Mouse (Mus musculus): Measurements from ENCODE around the gene Scn2b. TPM values are rescaled to one million over a fixed set of nuclear protein-coding genes. Genes with fewer than 3 reads are reported as not detected.

Gene Scn2b
- polyA plus RNA-seq, 1 experiment from 2014 or later, result 1.4 TPM

DNA sequence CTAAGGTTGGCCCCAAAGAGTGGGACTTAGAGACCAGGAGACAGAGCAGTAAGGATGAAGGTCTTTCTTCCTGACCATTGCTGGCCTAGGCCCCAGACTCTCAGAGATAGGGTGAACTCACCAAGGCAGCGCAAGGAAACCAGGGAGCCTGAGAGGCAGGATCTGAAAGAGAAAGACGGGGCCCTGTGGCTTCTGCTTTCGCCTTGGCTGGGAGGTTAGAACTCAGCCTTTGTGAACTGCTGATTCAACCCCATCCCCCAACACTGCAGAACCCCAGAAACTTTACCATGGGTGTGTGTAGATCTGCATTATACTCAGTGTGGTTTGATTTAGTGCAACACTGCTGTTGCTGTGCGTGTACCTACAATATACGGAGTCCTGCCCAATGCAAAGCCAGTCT is 61.7 kb downstream of the Scn2b start:
- no peaks in the 10 kb centered on the region for H3K4me1 ChIP-seq (ENCODE audit: control insufficient read depth in 2 of 2, insufficient read depth in 2 of 2, low read length in 2 of 2)
- no peak overlapping the region for H3K9ac ChIP-seq (ENCODE audit: low read length)
- H3K4me2 ChIP-seq (ENCODE audit: low read length), result no peak overlapping the region
- H3K36me3 ChIP-seq (ENCODE audit: control insufficient read depth, insufficient read depth, low read length), result no peaks in the 10 kb centered on the region
- ATAC-seq (ENCODE audit: insufficient number of reproducible peaks, insufficient read depth, low FRiP score, low read depth), result no peak
- H3K9me3 ChIP-seq (ENCODE audit: control insufficient read depth, low read length), result no peaks in the 10 kb centered on the region
- H3K27ac ChIP-seq (replicated peaks in 1 of 2; ENCODE audit: control insufficient read depth in 1 of 2, insufficient read depth in 1 of 2, low read depth in 2 of 2, low read length in 2 of 2), result no peak overlapping the region
- no peak overlapping the region for H3K4me3 ChIP-seq (ENCODE audit: control insufficient read depth in 1 of 2, insufficient read depth in 1 of 2, low read depth in 1 of 2, low read length in 2 of 2)
- 0 out of 2 replicates have a peak, but pooled peaks cover 3% of the 10 kb centered on the region for H3K27me3 ChIP-seq (ENCODE audit: control insufficient read depth, insufficient read depth, low read length)
- WGBS, result 74% methylated on average over 5 of the region's 5 CpGs

Other genes with a start within 250 kb of the Scn2b start
- 9.6 and 10.4 TPM in 2 replicates for gene Kmt2a, start 236.5 kb upstream of the Scn2b start, polyA plus RNA-seq (2014; fragmentation: Nextera tagmentation; extraction: Ambion mirVana)
- 1,362 and 1,405 TPM in 2 replicates for gene Atp5l, start 197.0 kb upstream of the Scn2b start, polyA plus RNA-seq (2014; fragmentation: Nextera tagmentation; extraction: Ambion mirVana)
- 21.7 and 25.7 TPM in 2 replicates for gene Ube4a, start 152.2 kb upstream of the Scn2b start, polyA plus RNA-seq (2014; fragmentation: Nextera tagmentation; extraction: Ambion mirVana)
- 0.20 TPM in 1 of 2 replicates, not detected in the other for gene Cd3g, start 137.4 kb upstream of the Scn2b start, polyA plus RNA-seq (2014; fragmentation: Nextera tagmentation; extraction: Ambion mirVana)
- not detected in 2 replicates for gene Cd3d, start 136.0 kb upstream of the Scn2b start, polyA plus RNA-seq (2014; fragmentation: Nextera tagmentation; extraction: Ambion mirVana)
- not detected in 2 replicates for gene Cd3e, start 108.2 kb upstream of the Scn2b start, polyA plus RNA-seq (2014; fragmentation: Nextera tagmentation; extraction: Ambion mirVana)
- 0.59 and 1.1 TPM in 2 replicates for gene Mpzl2, start 78.0 kb upstream of the Scn2b start, polyA plus RNA-seq (2014; fragmentation: Nextera tagmentation; extraction: Ambion mirVana)
- gene Mpzl3, start 62.6 kb upstream of the Scn2b start, polyA plus RNA-seq (2014; fragmentation: Nextera tagmentation; extraction: Ambion mirVana), result 1.1 and 1.5 TPM in 2 replicates
- 0.18 and 0.28 TPM in 2 replicates for gene Jaml, start 38.6 kb upstream of the Scn2b start, polyA plus RNA-seq (2014; fragmentation: Nextera tagmentation; extraction: Ambion mirVana)
- 0.11 TPM in 1 of 2 replicates, not detected in the other for gene Scn4b, start 20.6 kb downstream of the Scn2b start, polyA plus RNA-seq (2014; fragmentation: Nextera tagmentation; extraction: Ambion mirVana)
- gene BC049352, start 64.2 kb downstream of the Scn2b start, polyA plus RNA-seq (2014; fragmentation: Nextera tagmentation; extraction: Ambion mirVana), result not detected in 2 replicates
- gene Tmprss4, start 86.3 kb downstream of the Scn2b start, polyA plus RNA-seq (2014; fragmentation: Nextera tagmentation; extraction: Ambion mirVana), result not detected in 2 replicates
- gene Il10ra, start 151.4 kb downstream of the Scn2b start, polyA plus RNA-seq (2014; fragmentation: Nextera tagmentation; extraction: Ambion mirVana), result 0.63 and 1.0 TPM in 2 replicates
- gene Tmprss13, start 201.3 kb downstream of the Scn2b start, polyA plus RNA-seq (2014; fragmentation: Nextera tagmentation; extraction: Ambion mirVana), result 0.18 TPM in 1 of 2 replicates, not detected in the other